Mouse (Mus musculus) cerebellum, adult 2 months (tissue): ENCODE results near the gene Prr5. TPM values are rescaled to one million over a fixed set of nuclear protein-coding genes. Genes with fewer than 3 reads are reported as not detected.

Source experiments
- DNase-seq, 2 experiments: peaks; one replicate each; pipeline ENCODE4 v3.0.0; 2021
- H3K27ac ChIP-seq: fragments of 200-500 bp; 2 replicates; pipeline ENCODE4 v1.5.1; 2012; ENCODE audit warnings: low read length, control low read depth, inconsistent platforms; ENCODE audit not compliant: insufficient read depth
- H3K27me3 ChIP-seq: fragments of 200-500 bp; 2 replicates; pipeline ENCODE4 v1.6.1; 2012; ENCODE audit warnings: inconsistent platforms, mild to moderate bottlenecking, low read length, moderate library complexity; ENCODE audit not compliant: control insufficient read depth, insufficient read depth
- H3K4me1 ChIP-seq: fragments of 200-500 bp; 2 replicates; pipeline ENCODE4 v1.6.1; 2011; ENCODE audit warnings: low read length; ENCODE audit not compliant: control insufficient read depth, insufficient read depth
- H3K4me3 ChIP-seq: fragments of 200-500 bp; replicated peaks from 2 replicates; pipeline ENCODE3; 2011; ENCODE audit warnings: mild to moderate bottlenecking, low read depth, low read length, control low read depth; ENCODE audit not compliant: insufficient read depth
- CTCF ChIP-seq: fragments of 200-500 bp; IDR thresholded peaks from 2 replicates; pipeline ENCODE4 v1.5.1; 2011; ENCODE audit warnings: low read depth, mild to moderate bottlenecking, control low read depth, low read length, moderate library complexity, borderline replicate concordance; ENCODE audit not compliant: insufficient read depth
- POLR2A ChIP-seq: fragments of 200-500 bp; IDR thresholded peaks from 2 replicates; pipeline ENCODE4 v1.6.1; 2011; ENCODE audit warnings: low read length, control low read depth, borderline replicate concordance; ENCODE audit not compliant: insufficient read depth
- WGBS: fragments of 180-500 bp; shearing (Covaris S2); methylation state at CpG from one replicate; pipeline ENCODE4 v1.1.7; 2018; 5-methylcytosine and 5-hydroxymethylcytosine counted together
- polyA plus RNA-seq: library from polyadenylated mRNA; depleted of rRNA; stranded (reverse); fragments of >200 nt; gene quantifications from 2 replicates; pipeline ENCODE4 v1.2.3, GENCODE M21; 2012

Prr5 gene
- polyA plus RNA-seq, 1 experiment, result 13.5 TPM

DNA sequence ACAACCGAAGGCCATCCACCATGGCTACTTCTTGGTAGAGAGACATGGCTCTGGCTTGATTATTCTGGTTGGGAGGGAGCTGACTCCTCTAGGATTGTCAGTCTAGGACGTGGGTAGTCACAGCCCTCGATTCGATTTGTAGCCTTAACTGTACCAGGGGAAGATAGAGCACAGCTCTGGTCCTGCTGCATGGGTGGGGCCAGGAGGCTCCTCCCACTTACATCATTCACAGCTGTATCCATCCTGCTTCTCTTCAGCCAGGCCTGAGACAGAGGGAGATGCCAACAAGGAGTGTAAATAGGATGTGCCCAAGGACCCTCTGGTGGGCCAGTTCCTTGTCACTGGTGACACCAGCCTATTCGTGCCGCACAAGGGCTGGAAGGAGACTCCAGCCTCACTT, 1.8 kb upstream of the Prr5 start:
- no peak for DNase-seq
- H3K27ac ChIP-seq, result no peak overlapping the region
- 95% methylated on average over 6 of the region's 6 CpGs for WGBS
- TF ChIP-seq CTCF (no peak), POLR2A (no peak)
- H3K4me3 ChIP-seq, result no peak overlapping the region
- H3K4me1 ChIP-seq, result peaks cover 14% of the 10 kb centered on the region; the same call in 1 of the 2 replicates
- H3K27me3 ChIP-seq, result no peaks in the 10 kb centered on the region

GRCm38 (mm10) chr15:84669771-84670656, 594 bp downstream of the Prr5 start:
- DNase-seq, result peak; percentile 39 to 59
- Histone ChIP-seq H3K27me3 (no peaks in the 10 kb centered on the region), H3K27ac (no peak overlapping the region)

DNA sequence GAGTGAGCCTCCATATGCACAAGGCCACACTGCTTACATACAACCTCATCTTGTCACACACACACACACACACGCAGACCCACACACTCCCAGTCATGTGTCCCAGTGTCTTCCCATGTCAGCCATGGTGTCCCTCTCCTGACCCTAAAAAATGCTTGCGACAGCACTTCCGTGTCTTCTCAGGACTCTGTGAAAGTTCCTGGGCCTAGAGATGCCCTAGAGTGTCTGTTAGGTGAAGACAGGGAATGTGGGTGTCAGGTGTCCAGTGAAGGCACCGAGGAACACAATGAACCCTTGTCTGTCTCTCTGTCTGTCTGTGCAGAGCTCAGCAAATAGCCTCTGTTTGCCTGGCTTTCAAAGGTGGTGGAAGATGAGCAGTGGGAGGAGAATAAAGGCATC, 1.2 kb downstream of the Prr5 start:
- H3K4me1 ChIP-seq, result peaks cover 6% of the 10 kb centered on the region; the same call in 1 of the 2 replicates
- WGBS, result 86% methylated on average over 4 of the region's 4 CpGs

More at GRCm38 (mm10) chr15:84669771-84670656, 594 bp downstream of the Prr5 start:
- TF ChIP-seq POLR2A (no peak), CTCF (no peak)
- WGBS, result 34% methylated on average over 23 of the region's 23 CpGs
- no peak overlapping the region for H3K4me3 ChIP-seq
- peaks cover 6% of the 10 kb centered on the region; the same call in 1 of the 2 replicates for H3K4me1 ChIP-seq

GRCm38 (mm10) chr15:84671401-84672307, 2.2 kb downstream of the Prr5 start:
- TF ChIP-seq POLR2A, result no peak
- TF ChIP-seq CTCF, result peak; percentile 28; the same call in 1 of the 2 replicates
- peak; percentile 38 to 43 for DNase-seq
- Histone ChIP-seq H3K27me3 (no peaks in the 10 kb centered on the region), H3K4me1 (peaks cover 6% of the 10 kb centered on the region; the same call in 1 of the 2 replicates), H3K27ac (no peak overlapping the region), H3K4me3 (no peak overlapping the region)
- WGBS, result 30% methylated on average over 9 of the region's 9 CpGs

More for the DNA sequence above, 1.2 kb downstream of the Prr5 start:
- TF ChIP-seq POLR2A, result no peak
- no peak for TF ChIP-seq CTCF
- no peak overlapping the region for H3K27ac ChIP-seq
- H3K27me3 ChIP-seq, result no peaks in the 10 kb centered on the region
- no peak overlapping the region for H3K4me3 ChIP-seq
- DNase-seq, result no peak

DNA sequence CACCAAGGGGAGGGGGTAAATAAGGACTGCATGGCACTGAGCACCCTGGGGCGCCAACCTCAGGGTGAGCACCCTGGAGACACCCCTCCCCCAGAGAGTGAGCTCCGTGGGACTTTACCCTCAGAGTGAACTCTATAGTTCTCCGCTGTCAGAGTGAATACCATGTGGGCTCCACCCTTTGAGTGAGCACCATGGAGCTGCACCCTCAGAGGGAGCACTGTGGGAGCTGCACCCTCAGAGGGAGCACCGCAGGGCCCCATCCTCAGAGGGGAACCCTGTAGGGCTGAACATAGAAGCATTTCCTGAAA, 2.8 kb downstream of the Prr5 start:
- Histone ChIP-seq H3K4me1 (peaks cover 6% of the 10 kb centered on the region; the same call in 1 of the 2 replicates), H3K27ac (no peak overlapping the region), H3K4me3 (no peak overlapping the region), H3K27me3 (no peaks in the 10 kb centered on the region)
- WGBS, result 77% methylated on average over 4 of the region's 4 CpGs
- TF ChIP-seq POLR2A (no peak), CTCF (no peak)
- DNase-seq, result no peak

DNA sequence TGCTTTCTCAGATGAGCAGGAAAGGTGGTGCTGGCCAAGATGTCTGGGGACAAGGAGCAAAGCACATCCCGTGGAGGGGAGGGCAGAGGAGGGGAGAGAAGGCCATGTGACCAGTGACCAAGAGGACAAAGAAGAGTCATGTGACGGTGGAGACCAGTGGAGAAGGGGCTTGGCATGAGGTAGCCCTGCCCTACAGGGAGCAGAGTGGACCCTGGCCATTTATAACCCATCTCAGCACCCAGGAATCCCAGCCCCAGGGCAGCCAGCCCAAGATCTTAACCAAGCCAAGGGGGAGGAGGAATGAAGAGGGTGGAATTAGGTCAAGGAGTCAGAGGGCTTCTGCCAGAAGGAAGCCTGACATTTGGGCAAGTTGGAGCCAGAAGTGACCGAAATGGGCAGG, 3.2 kb downstream of the Prr5 start:
- WGBS, result 65% methylated on average over 3 of the region's 3 CpGs
- Histone ChIP-seq H3K27me3 (no peaks in the 10 kb centered on the region), H3K4me1 (peaks cover 6% of the 10 kb centered on the region; the same call in 1 of the 2 replicates), H3K27ac (no peak overlapping the region), H3K4me3 (no peak overlapping the region)
- TF ChIP-seq CTCF (no peak), POLR2A (no peak)
- DNase-seq, result no peak

DNA sequence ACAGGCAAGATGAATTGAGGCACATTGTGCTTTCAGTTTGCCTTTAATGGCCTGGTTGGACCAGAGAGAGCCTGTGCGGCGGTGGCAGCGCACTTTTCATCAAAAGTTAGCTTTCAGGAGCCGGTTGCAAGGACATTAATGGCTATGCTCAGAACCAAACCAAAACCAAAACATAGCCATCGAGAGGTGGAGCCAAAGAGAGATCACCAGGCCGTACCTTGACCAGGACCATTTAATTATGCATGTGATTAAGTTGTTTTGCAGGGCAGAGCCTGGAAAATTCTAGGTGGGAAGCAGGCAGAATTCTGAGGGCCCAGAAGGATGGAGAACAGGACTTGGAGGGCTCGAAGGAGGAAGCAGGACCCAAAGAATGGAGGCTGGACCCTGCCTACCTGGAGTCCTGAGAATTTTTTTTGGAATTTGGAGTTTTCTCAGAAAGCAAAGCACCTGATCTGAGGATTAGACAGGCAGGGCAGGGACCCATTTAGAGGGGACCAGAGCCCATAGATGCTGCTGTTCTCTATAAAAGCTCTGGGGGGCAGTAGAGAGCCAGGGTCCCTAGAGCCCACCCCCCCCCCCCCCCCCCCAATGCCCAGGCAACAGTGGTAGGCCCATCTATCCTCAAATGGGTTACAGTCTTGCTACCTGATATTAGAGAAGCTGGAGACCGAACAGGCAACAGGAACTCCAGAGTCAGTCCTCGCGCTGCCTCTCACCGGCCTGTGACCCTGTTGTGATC, 5.1 kb downstream of the Prr5 start:
- WGBS, result 95% methylated on average over 11 of the region's 11 CpGs
- Histone ChIP-seq H3K27me3 (no peaks in the 10 kb centered on the region), H3K27ac (no peak overlapping the region), H3K4me1 (peaks cover 4% of the 10 kb centered on the region; the same call in 1 of the 2 replicates), H3K4me3 (no peak overlapping the region)
- DNase-seq, result no peak
- TF ChIP-seq CTCF, result no peak
